Mouse (Mus musculus) heart, embryonic 14.5 days (tissue): ENCODE data around the gene Olfr303. TPM values are rescaled to one million over a fixed set of nuclear protein-coding genes. Genes with fewer than 3 reads are reported as not detected.

Source experiments
- polyA plus RNA-seq: library from polyadenylated mRNA; unstranded; fragments of >200 nt; fragmentation: Nextera tagmentation; extraction: Ambion mirVana; gene quantifications from 2 replicates; pipeline ENCODE4 v1.2.1, GENCODE M21; 2014

Olfr303 gene
- polyA plus RNA-seq, 1 experiment from 2014 or later = not detected

Other genes starting within 250 kb of the Olfr303 start
- gene Vmn2r75, start 226.0 kb downstream of the Olfr303 start, polyA plus RNA-seq = not detected in 2 replicates
- not detected in 2 replicates for gene Vmn2r76, start 151.5 kb downstream of the Olfr303 start, polyA plus RNA-seq
- gene Olfr310, start 120.6 kb downstream of the Olfr303 start, polyA plus RNA-seq = not detected in 2 replicates
- gene Olfr309, start 84.1 kb downstream of the Olfr303 start, polyA plus RNA-seq = not detected in 2 replicates
- gene Olfr308, start 72.2 kb downstream of the Olfr303 start, polyA plus RNA-seq = not detected in 2 replicates
- not detected in 2 replicates for gene Olfr307, start 60.2 kb downstream of the Olfr303 start, polyA plus RNA-seq
- not detected in 2 replicates for gene Olfr305, start 30.9 kb downstream of the Olfr303 start, polyA plus RNA-seq
- gene Olfr304, start 11.1 kb downstream of the Olfr303 start, polyA plus RNA-seq = not detected in 2 replicates
- not detected in 2 replicates for gene Olfr301, start 6.1 kb upstream of the Olfr303 start, polyA plus RNA-seq
- gene Olfr299, start 62.1 kb upstream of the Olfr303 start, polyA plus RNA-seq = not detected in 2 replicates
- gene Olfr298, start 94.7 kb upstream of the Olfr303 start, polyA plus RNA-seq = not detected in 2 replicates
- gene Olfr297, start 122.2 kb upstream of the Olfr303 start, polyA plus RNA-seq = not detected in 2 replicates
- not detected in 2 replicates for gene Olfr295, start 186.1 kb upstream of the Olfr303 start, polyA plus RNA-seq
- not detected in 2 replicates for gene Olfr294, start 218.9 kb upstream of the Olfr303 start, polyA plus RNA-seq